Mouse (Mus musculus) kidney, embryonic 16.5 days (tissue): ENCODE results near the gene Zbtb25. TPM values are rescaled to one million over a fixed set of nuclear protein-coding genes. Genes with fewer than 3 reads are reported as not detected.

Experiments
- ATAC-seq: fragments of 200-750 bp; cut with Nextera tagmentation; 2 replicates; pipeline ENCODE4 v1.8.0; 2017; ENCODE audit warnings: moderate TSS enrichment; ENCODE audit not compliant: low FRiP score, low TSS enrichment
- H3K27ac ChIP-seq: fragments of 300-500 bp; sonication (generic); 2 replicates; pipeline ENCODE4 v1.5.1; 2014; ENCODE audit warnings: low read length
- H3K27me3 ChIP-seq: fragments of 300-500 bp; sonication (generic); 2 replicates; pipeline ENCODE4 v1.6.1; 2014; ENCODE audit warnings: low read length, control low read depth, mixed read lengths; ENCODE audit not compliant: insufficient read depth
- H3K36me3 ChIP-seq: fragments of 300-500 bp; sonication (generic); 2 replicates; pipeline ENCODE4 v1.6.1; 2014; ENCODE audit warnings: low read length, control low read depth, mixed read lengths; ENCODE audit not compliant: insufficient read depth
- H3K4me1 ChIP-seq: fragments of 300-500 bp; sonication (generic); 2 replicates; pipeline ENCODE4 v1.6.1; 2014; ENCODE audit warnings: low read length, control low read depth, mixed read lengths; ENCODE audit not compliant: insufficient read depth
- H3K4me2 ChIP-seq: fragments of 300-500 bp; sonication (generic); replicated peaks from 2 replicates; pipeline ENCODE4 v1.6.1; 2014; ENCODE audit warnings: low read depth, low read length
- H3K4me3 ChIP-seq: fragments of 300-500 bp; sonication (generic); 2 replicates; pipeline ENCODE4 v1.5.1; 2014; ENCODE audit warnings: mild to moderate bottlenecking, low read length
- H3K9ac ChIP-seq: fragments of 300-500 bp; sonication (generic); replicated peaks from 2 replicates; pipeline ENCODE4 v1.6.1; 2014; ENCODE audit warnings: low read length
- H3K9me3 ChIP-seq: fragments of 300-500 bp; sonication (generic); 2 replicates; pipeline ENCODE4 v1.6.1; 2016; ENCODE audit warnings: low read length, control low read depth
- WGBS: fragments of 180-500 bp; shearing (Covaris S2); extraction: QIAGEN DNeasy Blood & Tissue Kit; methylation state at CpG from one replicate; pipeline ENCODE4 v1.1.7; 2014; 5-methylcytosine and 5-hydroxymethylcytosine counted together
- polyA plus RNA-seq: library from polyadenylated mRNA; unstranded; fragments of >200 nt; fragmentation: Nextera tagmentation; extraction: Ambion mirVana; gene quantifications from 2 replicates; pipeline ENCODE4 v1.2.1, GENCODE M21; 2015

The Zbtb25 gene
- polyA plus RNA-seq, 1 experiment from 2014 or later, result 14.0 TPM

GRCm38 (mm10) chr12:76403886-76404537 lies 34.6 kb upstream of the Zbtb25 start, which contains the start of gene Hspa2:
Gene Hspa2, plus strand, starts transcription at chr12:76404176.
- ATAC-seq, result peak; percentile 99

GRCm38 (mm10) chr12:76402991-76403885 lies 33.8 kb upstream of the Zbtb25 start:
- peak; percentile 92 for ATAC-seq
- H3K9ac ChIP-seq, result peak overlapping the region; percentile 75
- WGBS, result 2% methylated on average over 52 of the region's 54 CpGs

More at GRCm38 (mm10) chr12:76403886-76404537, 34.6 kb upstream of the Zbtb25 start, which contains the start of gene Hspa2:
- Histone ChIP-seq H3K4me3 (peak within 1 kb of the TSS; percentile 70), H3K4me1 (peaks cover 22% of the 10 kb centered on the region), H3K9me3 (no peaks in the 10 kb centered on the region), H3K36me3 (no peaks in the 10 kb centered on the region), H3K27me3 (peaks cover 29% of the 10 kb centered on the region), H3K9ac (peak within 1 kb of the TSS; percentile 75), H3K4me2 (peak within 1 kb of the TSS; percentile 83), H3K27ac (peak within 1 kb of the TSS; percentile 88)
- under 1% methylated on average over 53 of the region's 54 CpGs for WGBS

GRCm38 (mm10) chr12:76401674-76402073 lies 32.3 kb upstream of the Zbtb25 start:
- WGBS, result 58% methylated on average over 3 of the region's 3 CpGs
- peaks cover 22% of the 10 kb centered on the region for H3K4me1 ChIP-seq

More at GRCm38 (mm10) chr12:76402991-76403885, 33.8 kb upstream of the Zbtb25 start:
- Histone ChIP-seq H3K4me1 (peaks cover 22% of the 10 kb centered on the region), H3K4me3 (peak overlapping the region; percentile 70), H3K27ac (peak overlapping the region; percentile 88), H3K27me3 (peaks cover 29% of the 10 kb centered on the region), H3K36me3 (no peaks in the 10 kb centered on the region), H3K9me3 (no peaks in the 10 kb centered on the region), H3K4me2 (peak overlapping the region; percentile 83)

GRCm38 (mm10) chr12:76397281-76397680 lies 27.9 kb upstream of the Zbtb25 start:
- no peaks in the 10 kb centered on the region for H3K4me1 ChIP-seq
- no peaks in the 10 kb centered on the region for H3K36me3 ChIP-seq
- no peak overlapping the region for H3K4me3 ChIP-seq
- H3K9ac ChIP-seq, result no peak overlapping the region
- H3K27me3 ChIP-seq, result no peaks in the 10 kb centered on the region; the same call in 1 of the 2 replicates
- no peak overlapping the region for H3K4me2 ChIP-seq
- WGBS, result 75% methylated on average over 5 of the region's 5 CpGs
- no peak for ATAC-seq
- no peaks in the 10 kb centered on the region for H3K9me3 ChIP-seq
- H3K27ac ChIP-seq, result no peak overlapping the region

More at GRCm38 (mm10) chr12:76401674-76402073, 32.3 kb upstream of the Zbtb25 start:
- Histone ChIP-seq H3K9ac (no peak overlapping the region), H3K4me2 (no peak overlapping the region), H3K4me3 (no peak overlapping the region), H3K27ac (no peak overlapping the region), H3K27me3 (peaks cover 19% of the 10 kb centered on the region), H3K36me3 (no peaks in the 10 kb centered on the region), H3K9me3 (no peaks in the 10 kb centered on the region)
- ATAC-seq, result no peak

GRCm38 (mm10) chr12:76392979-76393378 lies 23.6 kb upstream of the Zbtb25 start:
- H3K9me3 ChIP-seq, result no peaks in the 10 kb centered on the region
- H3K4me2 ChIP-seq, result no peak overlapping the region
- H3K4me3 ChIP-seq, result no peak overlapping the region
- H3K9ac ChIP-seq, result no peak overlapping the region
- ATAC-seq, result no peak
- no peak overlapping the region for H3K27ac ChIP-seq
- H3K4me1 ChIP-seq, result no peaks in the 10 kb centered on the region
- H3K36me3 ChIP-seq, result peaks cover 9% of the 10 kb centered on the region; the same call in 1 of the 2 replicates
- WGBS, result 82% methylated on average over 5 of the region's 5 CpGs
- H3K27me3 ChIP-seq, result no peaks in the 10 kb centered on the region

- no peak overlapping the region for H3K4me3 ChIP-seq
- no peaks in the 10 kb centered on the region for H3K27me3 ChIP-seq
- H3K9me3 ChIP-seq, result no peaks in the 10 kb centered on the region
- WGBS, result 71% methylated on average over 3 of the region's 3 CpGs
- no peak for ATAC-seq
- no peak overlapping the region for H3K4me2 ChIP-seq
- peaks cover 13% of the 10 kb centered on the region for H3K36me3 ChIP-seq
- H3K9ac ChIP-seq, result no peak overlapping the region
- H3K4me1 ChIP-seq, result no peaks in the 10 kb centered on the region
- no peak overlapping the region for H3K27ac ChIP-seq
Observed at GRCm38 (mm10) chr12:76391595-76392271, 22.3 kb upstream of the Zbtb25 start.

GRCm38 (mm10) chr12:76388794-76389193 lies 19.4 kb upstream of the Zbtb25 start:
- no peak for ATAC-seq
- H3K4me2 ChIP-seq, result no peak overlapping the region
- H3K9ac ChIP-seq, result no peak overlapping the region
- no peaks in the 10 kb centered on the region for H3K4me1 ChIP-seq
- no peaks in the 10 kb centered on the region for H3K27me3 ChIP-seq
- peaks cover 29% of the 10 kb centered on the region for H3K36me3 ChIP-seq
- no peak overlapping the region for H3K27ac ChIP-seq
- H3K9me3 ChIP-seq, result no peaks in the 10 kb centered on the region
- H3K4me3 ChIP-seq, result no peak overlapping the region
- WGBS, result 88% methylated on average over 11 of the region's 11 CpGs

DNA sequence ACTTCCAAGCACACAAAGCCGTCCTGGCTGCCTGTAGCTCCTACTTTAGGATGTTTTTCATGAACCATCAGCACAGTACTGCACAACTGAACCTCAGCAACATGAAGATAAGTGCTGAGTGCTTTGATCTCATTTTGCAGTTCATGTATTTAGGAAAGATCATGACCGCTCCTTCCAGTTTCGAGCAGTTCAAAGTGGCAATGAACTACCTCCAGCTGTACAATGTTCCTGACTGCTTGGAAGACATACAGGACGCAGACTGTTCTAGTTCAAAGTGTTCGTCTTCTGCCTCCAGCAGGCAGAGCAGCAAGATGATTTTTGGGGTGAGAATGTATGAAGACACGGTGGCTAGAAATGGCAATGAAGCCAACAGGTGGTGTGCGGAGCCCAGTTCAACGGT lies 15.9 kb upstream of the Zbtb25 start:
- Histone ChIP-seq H3K36me3 (peaks cover 34% of the 10 kb centered on the region), H3K27ac (no peak overlapping the region), H3K4me1 (no peaks in the 10 kb centered on the region), H3K9ac (no peak overlapping the region), H3K27me3 (no peaks in the 10 kb centered on the region), H3K4me3 (no peak overlapping the region), H3K9me3 (no peaks in the 10 kb centered on the region), H3K4me2 (no peak overlapping the region)
- ATAC-seq, result no peak
- WGBS, result 91% methylated on average over 8 of the region's 8 CpGs

DNA sequence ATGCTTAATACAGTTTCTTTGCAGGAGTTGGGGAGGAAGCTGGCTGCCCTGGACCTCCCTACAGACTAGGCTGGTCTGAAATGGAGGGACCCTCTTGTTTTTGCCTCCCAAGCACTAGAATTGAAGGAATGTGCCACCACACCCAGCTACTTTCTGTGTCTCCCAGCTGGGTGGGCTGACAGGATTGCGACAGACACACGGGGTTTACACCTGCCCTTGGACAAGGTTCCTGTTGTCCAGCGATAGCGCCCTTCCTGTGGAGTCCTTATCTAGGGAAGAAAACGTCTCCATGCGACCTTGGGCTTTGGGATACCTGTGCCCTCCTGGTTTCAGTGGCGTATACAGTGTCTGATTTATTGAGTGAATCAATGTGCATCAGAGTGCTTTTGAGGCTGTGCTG lies 10.7 kb upstream of the Zbtb25 start:
- no peak overlapping the region for H3K4me3 ChIP-seq
- H3K9ac ChIP-seq, result no peak overlapping the region
- H3K9me3 ChIP-seq, result no peaks in the 10 kb centered on the region
- H3K27me3 ChIP-seq, result no peaks in the 10 kb centered on the region
- ATAC-seq, result no peak
- H3K4me2 ChIP-seq, result no peak overlapping the region
- no peaks in the 10 kb centered on the region for H3K4me1 ChIP-seq
- WGBS, result 69% methylated on average over 7 of the region's 7 CpGs
- peaks cover 7% of the 10 kb centered on the region for H3K36me3 ChIP-seq
- no peak overlapping the region for H3K27ac ChIP-seq
